Mouse (Mus musculus): ENCODE measurements around the gene Rptn. TPM values are rescaled to one million over a fixed set of nuclear protein-coding genes. Genes with fewer than 3 reads are reported as not detected.
A peak's percentile ranks its signal among the peaks of the same experiment; 100 is the strongest.
"Not testable (repeated sequence)": the region's sequence is repeated elsewhere in the genome, so short reads cannot be mapped to it uniquely, and the experiment has no call there.

Gene Rptn
- polyA plus RNA-seq, 1 experiment from 2014 or later, result not detected

DNA sequence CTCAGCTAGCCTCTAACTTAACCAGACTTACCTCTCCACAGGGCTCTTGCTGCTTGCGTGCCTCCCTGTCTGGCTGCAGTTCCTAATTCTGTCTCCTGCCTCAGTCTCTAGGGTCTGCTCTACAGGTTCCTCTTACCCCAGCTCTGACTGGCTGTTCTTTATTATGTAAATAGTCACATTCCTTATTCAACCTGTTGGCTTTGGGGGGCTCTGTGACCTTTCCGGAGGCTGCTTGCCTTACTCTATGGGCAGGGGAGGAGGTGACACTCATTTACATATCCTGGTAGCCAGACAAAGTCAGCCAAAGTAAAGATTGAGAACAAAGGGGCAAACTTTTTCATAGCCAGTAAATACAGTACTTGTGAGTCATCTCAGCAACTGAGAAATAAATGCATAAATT lies 18.4 kb downstream of the Rptn start:
- H3K4me1 ChIP-seq, result no peaks in the 10 kb centered on the region
- no peak overlapping the region for H3K4me2 ChIP-seq
- H3K9me3 ChIP-seq (replicated peaks), result no peaks in the 10 kb centered on the region
- H3K36me3 ChIP-seq, result no peaks in the 10 kb centered on the region
- H3K27ac ChIP-seq (replicated peaks), result no peak overlapping the region
- H3K4me3 ChIP-seq (replicated peaks), result no peak overlapping the region
- no peak overlapping the region for H3K9ac ChIP-seq (replicated peaks)
- H3K27me3 ChIP-seq (replicated peaks), result no peaks in the 10 kb centered on the region
- ATAC-seq (ENCODE audit: low FRiP score), result no peak
- 26% methylated on average over 2 of the region's 2 CpGs for WGBS

GRCm38 (mm10) chr3:93431673-93432072 lies 38.2 kb downstream of the Rptn start:
- H3K9me3 ChIP-seq (replicated peaks), result no peaks in the 10 kb centered on the region
- H3K27ac ChIP-seq (replicated peaks), result no peak overlapping the region
- WGBS, result 40% methylated on average over 3 of the region's 3 CpGs
- ATAC-seq (ENCODE audit: low FRiP score), result no peak
- H3K27me3 ChIP-seq (replicated peaks), result no peaks in the 10 kb centered on the region
- no peaks in the 10 kb centered on the region for H3K4me1 ChIP-seq
- no peak overlapping the region for H3K9ac ChIP-seq (replicated peaks)
- H3K36me3 ChIP-seq, result no peaks in the 10 kb centered on the region
- H3K4me2 ChIP-seq, result no peak overlapping the region
- H3K4me3 ChIP-seq (replicated peaks), result no peak overlapping the region

GRCm38 (mm10) chr3:93442030-93442429 lies 48.5 kb downstream of the Rptn start, which contains the start of gene Tchh:
Tchh (plus strand) TSS chr3:93442330.
- Histone ChIP-seq H3K9ac (replicated peaks) (no peak within 1 kb of the TSS), H3K27me3 (replicated peaks) (peaks cover 17% of the 10 kb centered on the region), H3K4me2 (peak within 1 kb of the TSS; percentile 97), H3K36me3 (no peaks in the 10 kb centered on the region), H3K9me3 (replicated peaks) (no peaks in the 10 kb centered on the region), H3K4me3 (replicated peaks) (peak within 1 kb of the TSS; percentile 66), H3K27ac (replicated peaks) (no peak within 1 kb of the TSS), H3K4me1 (peaks cover 35% of the 10 kb centered on the region)
- no peak for ATAC-seq (ENCODE audit: low FRiP score)
- WGBS, result 85% methylated on average over 1 of the region's 1 CpGs

- Histone ChIP-seq H3K27ac (replicated peaks) (no peak overlapping the region), H3K4me3 (replicated peaks) (peak overlapping the region; percentile 66), H3K4me1 (peaks cover 44% of the 10 kb centered on the region), H3K9ac (replicated peaks) (peak overlapping the region; percentile 61; the same call in 1 of the 2 replicates), H3K36me3 (no peaks in the 10 kb centered on the region), H3K27me3 (replicated peaks) (peaks cover 17% of the 10 kb centered on the region), H3K9me3 (replicated peaks) (no peaks in the 10 kb centered on the region), H3K4me2 (peak overlapping the region; percentile 97)
- no peak for ATAC-seq (ENCODE audit: low FRiP score)
- under 1% methylated on average over 38 of the region's 38 CpGs for WGBS
Observed at GRCm38 (mm10) chr3:93443501-93444101, 50.1 kb downstream of the Rptn start.

- Histone ChIP-seq H3K27me3 (replicated peaks) (peaks cover 18% of the 10 kb centered on the region), H3K36me3 (no peaks in the 10 kb centered on the region)
Observed at GRCm38 (mm10) chr3:93444343-93445164, 51.1 kb downstream of the Rptn start.

GRCm38 (mm10) chr3:93445165-93445705 lies 51.7 kb downstream of the Rptn start:
- peak overlapping the region; percentile 85 for H3K27ac ChIP-seq (replicated peaks)
- peak overlapping the region; percentile 66 for H3K4me3 ChIP-seq (replicated peaks)
- WGBS, result under 1% methylated on average over 36 of the region's 36 CpGs
- peaks cover 25% of the 10 kb centered on the region for H3K27me3 ChIP-seq (replicated peaks)
- H3K36me3 ChIP-seq, result no peaks in the 10 kb centered on the region
- peak overlapping the region; percentile 61 for H3K9ac ChIP-seq (replicated peaks)
- no peaks in the 10 kb centered on the region for H3K9me3 ChIP-seq (replicated peaks)
- ATAC-seq (ENCODE audit: low FRiP score), result peak; percentile 44
- H3K4me1 ChIP-seq, result peaks cover 44% of the 10 kb centered on the region
- H3K4me2 ChIP-seq, result peak overlapping the region; percentile 97

More at GRCm38 (mm10) chr3:93444343-93445164, 51.1 kb downstream of the Rptn start:
- under 1% methylated on average over 56 of the region's 56 CpGs for WGBS
- peak overlapping the region; percentile 61 for H3K9ac ChIP-seq (replicated peaks)
- H3K4me2 ChIP-seq, result peak overlapping the region; percentile 97
- peak overlapping the region; percentile 85 for H3K27ac ChIP-seq (replicated peaks)
- H3K4me3 ChIP-seq (replicated peaks), result peak overlapping the region; percentile 66
- H3K4me1 ChIP-seq, result peaks cover 44% of the 10 kb centered on the region
- H3K9me3 ChIP-seq (replicated peaks), result no peaks in the 10 kb centered on the region
- ATAC-seq (ENCODE audit: low FRiP score), result peak; percentile 88

DNA sequence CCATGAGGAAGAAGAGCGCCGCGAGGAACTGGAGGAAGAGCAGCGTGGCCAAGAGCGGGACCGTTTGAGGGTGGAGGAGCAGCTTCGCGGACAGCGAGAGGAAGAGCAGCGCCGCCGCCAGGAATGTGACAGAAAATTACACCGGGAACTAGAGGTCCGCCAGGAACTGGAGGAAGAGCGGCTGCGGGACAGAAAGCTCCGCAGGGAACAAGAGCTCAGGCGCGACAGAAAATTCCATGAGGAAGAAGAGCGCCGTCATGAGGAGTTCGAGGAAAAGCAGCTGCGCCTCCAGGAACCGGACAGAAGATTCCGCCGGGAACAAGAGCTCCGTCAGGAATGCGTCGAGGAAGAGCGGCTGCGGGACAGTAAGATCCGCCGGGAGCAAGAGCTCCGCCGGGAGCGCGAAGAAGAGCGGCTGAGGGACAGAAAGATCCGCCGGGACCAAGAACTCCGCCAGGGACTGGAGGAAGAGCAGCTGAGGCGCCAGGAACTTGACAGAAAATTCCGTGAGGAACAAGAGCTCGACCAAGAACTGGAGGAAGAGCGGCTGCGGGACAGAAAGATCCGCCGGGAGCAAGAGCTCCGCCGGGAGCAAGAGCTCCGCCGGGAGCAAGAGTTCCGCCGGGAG lies 52.7 kb downstream of the Rptn start:
- WGBS, result under 1% methylated on average over 54 of the region's 54 CpGs
- Histone ChIP-seq H3K4me2 (peak overlapping the region; percentile 97), H3K4me1 (peaks cover 44% of the 10 kb centered on the region), H3K4me3 (replicated peaks) (peak overlapping the region; percentile 66), H3K9me3 (replicated peaks) (no peaks in the 10 kb centered on the region), H3K36me3 (no peaks in the 10 kb centered on the region), H3K9ac (replicated peaks) (peak overlapping the region; percentile 31), H3K27ac (replicated peaks) (no peak overlapping the region), H3K27me3 (replicated peaks) (peaks cover 20% of the 10 kb centered on the region)
- ATAC-seq (ENCODE audit: low FRiP score), result no peak

DNA sequence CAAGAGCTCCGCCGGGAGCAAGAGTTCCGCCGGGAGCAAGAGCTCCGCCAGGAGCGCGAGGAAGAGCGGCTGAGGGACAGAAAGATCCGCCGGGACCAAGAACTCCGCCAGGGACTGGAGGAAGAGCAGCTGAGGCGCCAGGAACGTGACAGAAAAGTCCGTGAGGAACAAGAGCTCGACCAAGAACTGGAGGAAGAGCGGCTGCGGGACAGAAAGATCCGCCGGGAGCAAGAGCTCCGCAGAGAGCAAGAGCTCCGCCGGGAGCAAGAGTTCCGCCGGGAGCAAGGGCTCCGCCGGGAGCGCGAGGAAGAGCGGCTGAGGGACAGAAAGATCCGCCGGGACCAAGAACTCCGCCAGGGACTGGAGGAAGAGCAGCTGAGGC lies 53.2 kb downstream of the Rptn start:
- peaks cover 22% of the 10 kb centered on the region for H3K27me3 ChIP-seq (replicated peaks)
- WGBS, result under 1% methylated on average over 32 of the region's 32 CpGs
- peak overlapping the region; percentile 31 for H3K9ac ChIP-seq (replicated peaks)

DNA sequence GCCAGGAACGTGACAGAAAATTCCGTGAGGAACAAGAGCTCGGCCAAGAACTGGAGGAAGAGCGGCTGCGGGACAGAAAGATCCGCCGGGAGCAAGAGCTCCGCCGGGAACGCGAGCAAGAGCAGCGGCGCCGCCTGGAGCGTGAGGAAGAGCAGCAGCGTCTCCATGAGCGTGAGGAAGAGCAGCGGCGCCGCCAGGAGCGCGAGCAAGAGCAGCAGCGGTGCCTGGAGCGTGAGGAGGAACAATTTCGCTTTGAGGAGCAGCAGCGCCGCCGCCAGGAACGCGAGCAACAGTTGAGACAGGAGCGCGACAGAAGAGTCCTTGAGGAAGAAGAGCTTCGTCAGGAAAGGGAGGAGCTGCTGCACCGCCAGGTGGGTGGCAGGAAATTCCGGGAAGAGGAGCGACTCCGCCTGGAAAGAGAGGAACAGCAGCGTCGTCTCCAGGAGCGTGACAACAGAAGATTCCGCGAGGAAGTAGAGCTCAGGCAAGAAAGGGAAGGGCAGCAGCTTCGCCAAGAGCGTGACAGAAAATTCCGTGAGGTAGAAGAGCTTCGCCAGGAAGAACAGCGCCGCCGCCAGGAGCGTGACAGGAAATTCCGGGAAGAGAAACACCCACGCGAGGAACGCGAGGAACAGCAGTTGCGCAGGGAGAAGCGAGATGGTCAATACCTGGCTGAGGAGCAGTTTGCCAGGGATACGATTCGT lies 53.8 kb downstream of the Rptn start:
- peaks cover 44% of the 10 kb centered on the region for H3K4me1 ChIP-seq
- WGBS, result under 1% methylated on average over 59 of the region's 59 CpGs
- H3K4me3 ChIP-seq (replicated peaks), result peak overlapping the region; percentile 66
- no peaks in the 10 kb centered on the region for H3K9me3 ChIP-seq (replicated peaks)
- no peaks in the 10 kb centered on the region for H3K36me3 ChIP-seq
- H3K4me2 ChIP-seq, result peak overlapping the region; percentile 97
- H3K27me3 ChIP-seq (replicated peaks), result peaks cover 21% of the 10 kb centered on the region
- H3K27ac ChIP-seq (replicated peaks), result 0 out of 2 replicates have a peak overlapping the region, but pooled peaks have one; percentile 29
- peak; percentile 71 for ATAC-seq (ENCODE audit: low FRiP score)
- peak overlapping the region; percentile 31 for H3K9ac ChIP-seq (replicated peaks)

More for the DNA sequence above, 53.2 kb downstream of the Rptn start:
- Histone ChIP-seq H3K4me1 (peaks cover 44% of the 10 kb centered on the region), H3K27ac (replicated peaks) (0 out of 2 replicates have a peak overlapping the region, but pooled peaks have one; percentile 29), H3K4me2 (peak overlapping the region; percentile 97), H3K4me3 (replicated peaks) (peak overlapping the region; percentile 66)
- H3K36me3 ChIP-seq; ATAC-seq (ENCODE audit: low FRiP score); H3K9me3 ChIP-seq (replicated peaks): not testable (repeated sequence)
